Mouse (Mus musculus) natural killer cell, adult 2 months (primary cell): ENCODE measurements around the gene Hcn2.
"Not testable (repeated sequence)": the region's sequence is repeated elsewhere in the genome, so short reads cannot be mapped to it uniquely, and the experiment has no call there.

Experiments
- DNase-seq, 2 experiments: peaks; one replicate each; pipeline ENCODE4 v3.0.0; 2022; ENCODE audit warnings: low spot score in 2 of 2

Gene Hcn2

GRCm38 (mm10) chr10:79743650-79744365 lies 27.4 kb downstream of the Hcn2 start:
- DNase-seq, result no peak

GRCm38 (mm10) chr10:79745411-79745810 lies 29.0 kb downstream of the Hcn2 start:
- DNase-seq, result no peak

- DNase-seq, result peak; percentile 93 to 95
Observed at GRCm38 (mm10) chr10:79745898-79746773, 29.7 kb downstream of the Hcn2 start, which contains the start of gene Polrmt. Gene Polrmt (minus strand): TSS chr10:79746581.

GRCm38 (mm10) chr10:79746774-79747151 lies 30.3 kb downstream of the Hcn2 start:
- no peak for DNase-seq

GRCm38 (mm10) chr10:79748496-79748895 lies 32.1 kb downstream of the Hcn2 start:
- no peak for DNase-seq

- DNase-seq, result no peak
Observed at GRCm38 (mm10) chr10:79754856-79755516, 38.6 kb downstream of the Hcn2 start, which contains the start of gene Fgf22. Gene Fgf22 (plus strand): TSS chr10:79755076.

GRCm38 (mm10) chr10:79755854-79756253 lies 39.4 kb downstream of the Hcn2 start:
- no peak for DNase-seq

- no peak for DNase-seq
Observed at GRCm38 (mm10) chr10:79756660-79757059, 40.2 kb downstream of the Hcn2 start.

- not testable (repeated sequence) for DNase-seq
Observed at GRCm38 (mm10) chr10:79759675-79760074, 43.2 kb downstream of the Hcn2 start.

- no peak for DNase-seq
Observed at GRCm38 (mm10) chr10:79760603-79761143, 44.2 kb downstream of the Hcn2 start.

- DNase-seq, result no peak
Observed at GRCm38 (mm10) chr10:79762875-79763274, 46.4 kb downstream of the Hcn2 start.

- no peak for DNase-seq
Observed at GRCm38 (mm10) chr10:79764234-79764633, 47.8 kb downstream of the Hcn2 start.

GRCm38 (mm10) chr10:79765228-79765745 lies 48.9 kb downstream of the Hcn2 start:
- no peak for DNase-seq

- DNase-seq, result no peak
Observed at GRCm38 (mm10) chr10:79766001-79766507, 49.6 kb downstream of the Hcn2 start.

GRCm38 (mm10) chr10:79766508-79767325 lies 50.3 kb downstream of the Hcn2 start, which contains the start of gene Rnf126:
Gene Rnf126 (minus strand): TSS chr10:79766952.
- peak; percentile 99 to 100 for DNase-seq

- DNase-seq, result no peak
Observed at GRCm38 (mm10) chr10:79767372-79768244, 51.2 kb downstream of the Hcn2 start.

- peak; percentile 38 to 67 for DNase-seq
Observed at GRCm38 (mm10) chr10:79768400-79768799, 52.0 kb downstream of the Hcn2 start.

- DNase-seq, result no peak
Observed at GRCm38 (mm10) chr10:79769329-79769728, 52.9 kb downstream of the Hcn2 start.

- DNase-seq, result no peak
Observed at GRCm38 (mm10) chr10:79772320-79772719, 55.9 kb downstream of the Hcn2 start.
